Mouse (Mus musculus): Measurements from ENCODE around the gene Gm20388. TPM values are rescaled to one million over a fixed set of nuclear protein-coding genes. Genes with fewer than 3 reads are reported as not detected.
A peak's percentile ranks its signal among the peaks of the same experiment; 100 is the strongest.

The Gm20388 gene
- total RNA-seq, 2 experiments from 2014 or later: 2.4 to 2.6 TPM

DNA sequence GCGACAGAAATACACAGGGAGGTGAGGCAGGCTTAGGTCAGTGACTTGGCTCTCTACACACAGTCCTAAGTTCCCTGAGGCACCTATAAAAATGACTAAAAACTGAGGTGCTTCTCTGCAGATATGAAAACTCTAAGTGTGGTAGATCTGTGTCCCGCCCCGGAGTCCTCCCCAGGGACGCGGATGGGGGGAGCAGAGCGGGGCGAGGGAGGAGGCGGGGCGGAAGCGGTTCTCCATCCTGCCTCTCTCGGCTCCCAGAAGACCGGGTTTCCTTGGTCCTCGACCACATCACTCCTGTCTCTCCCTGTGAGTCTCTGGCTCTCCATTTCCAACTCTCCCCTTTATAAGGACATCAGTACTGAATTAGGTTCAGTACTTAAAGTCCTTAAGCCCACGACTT is 2433.1 kb downstream of the Gm20388 start:
- intact Hi-C loops (cut with DNase I): loop anchor here (2.0 kb wide), 1 partner anchor 17 kb away; the partner anchor contains the start of gene Trhr2
- no peak for TF ChIP-seq CTCF (IDR thresholded peaks at IDR 0.05)
- DNase-seq (ENCODE audit: extremely low spot score in 1 of 2, low spot score in 2 of 2): peak in 1 of 2 experiments; percentile 53
- Histone ChIP-seq H3K4me3 (peak overlapping the region; percentile 36), H3K27ac (peak overlapping the region; percentile 74)

DNA sequence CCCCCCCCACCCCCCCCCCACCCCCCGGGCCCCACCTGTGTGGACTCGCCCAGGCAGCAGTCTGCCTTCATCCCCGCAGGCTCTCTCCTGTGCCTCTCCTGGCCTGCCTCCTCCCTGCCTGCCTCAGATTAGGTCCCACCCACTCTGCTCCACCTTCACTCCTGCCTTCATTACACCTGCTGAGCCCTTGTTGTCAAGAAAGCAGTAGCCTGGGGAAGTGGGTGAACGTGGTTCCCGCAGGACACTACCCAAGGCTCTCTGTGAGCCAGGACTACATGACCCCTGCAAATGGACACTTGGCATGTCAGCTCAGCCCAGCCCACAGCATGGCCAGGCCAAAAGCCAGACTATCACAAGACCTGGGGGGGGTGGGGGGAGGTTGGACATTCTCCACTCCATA is 2433.6 kb downstream of the Gm20388 start:
- no peak for DNase-seq (ENCODE audit: extremely low spot score in 1 of 2, low spot score in 2 of 2)
- TF ChIP-seq CTCF (IDR thresholded peaks at IDR 0.05): no peak
- intact Hi-C loops (cut with DNase I): loop anchor here (2.0 kb wide), 1 partner anchor 17 kb away; the partner anchor contains the start of gene Trhr2
- Histone ChIP-seq H3K4me3 (no peak overlapping the region), H3K27ac (peak overlapping the region; percentile 61)

DNA sequence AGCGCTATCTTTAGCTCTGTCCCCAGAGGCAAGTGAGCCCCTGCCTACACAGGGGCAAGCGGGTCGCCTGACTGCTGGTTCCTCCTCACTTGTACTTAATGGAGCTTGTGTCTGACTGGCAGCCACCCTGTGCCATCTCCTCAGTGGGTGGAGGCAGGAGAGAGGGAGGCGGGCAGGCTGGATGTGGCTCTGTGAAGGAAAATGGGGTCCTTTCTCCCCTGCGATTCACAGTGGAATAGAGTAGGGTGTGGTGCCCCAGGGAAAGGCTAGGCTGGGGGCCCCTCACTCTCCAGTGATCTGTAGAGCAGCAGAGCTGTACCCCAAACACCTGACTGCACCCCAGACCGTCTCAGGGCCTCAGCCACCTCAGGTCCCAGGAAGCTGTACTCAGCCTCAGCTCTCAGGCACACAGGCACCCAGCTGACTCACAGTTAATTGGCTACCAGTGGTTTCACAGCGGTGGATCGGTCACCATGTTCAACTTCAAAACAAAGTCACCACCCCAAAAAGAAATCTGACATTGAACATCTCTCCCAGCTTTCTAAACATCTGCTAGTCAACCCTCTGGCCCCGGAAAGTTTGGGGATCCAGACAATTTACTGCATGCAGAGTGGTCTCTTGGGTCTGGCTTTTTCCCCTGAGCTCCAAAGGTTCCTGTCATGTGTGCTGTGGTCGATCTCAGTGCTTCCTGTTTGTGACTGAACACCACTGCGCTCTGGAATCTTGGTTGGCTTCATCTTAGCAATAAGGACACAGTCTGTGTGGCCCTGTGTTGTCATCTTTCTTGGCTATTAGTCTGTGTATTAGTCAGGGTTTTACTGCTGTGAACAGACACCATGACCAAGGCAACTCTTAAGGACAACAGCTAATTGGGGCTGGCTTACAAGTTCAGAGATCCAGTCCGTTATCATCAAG is 2434.8 kb downstream of the Gm20388 start:
- H3K4me3 ChIP-seq: no peak overlapping the region
- no peak for DNase-seq (ENCODE audit: extremely low spot score in 1 of 2, low spot score in 2 of 2)
- TF ChIP-seq CTCF (IDR thresholded peaks at IDR 0.05): no peak
- intact Hi-C loops (cut with DNase I): loop anchor here (2.0 kb wide), 1 partner anchor 15 kb away; the partner anchor contains the start of gene Trhr2
- peak overlapping the region; percentile 16; the same call in 1 of the 2 replicates for H3K27ac ChIP-seq

DNA sequence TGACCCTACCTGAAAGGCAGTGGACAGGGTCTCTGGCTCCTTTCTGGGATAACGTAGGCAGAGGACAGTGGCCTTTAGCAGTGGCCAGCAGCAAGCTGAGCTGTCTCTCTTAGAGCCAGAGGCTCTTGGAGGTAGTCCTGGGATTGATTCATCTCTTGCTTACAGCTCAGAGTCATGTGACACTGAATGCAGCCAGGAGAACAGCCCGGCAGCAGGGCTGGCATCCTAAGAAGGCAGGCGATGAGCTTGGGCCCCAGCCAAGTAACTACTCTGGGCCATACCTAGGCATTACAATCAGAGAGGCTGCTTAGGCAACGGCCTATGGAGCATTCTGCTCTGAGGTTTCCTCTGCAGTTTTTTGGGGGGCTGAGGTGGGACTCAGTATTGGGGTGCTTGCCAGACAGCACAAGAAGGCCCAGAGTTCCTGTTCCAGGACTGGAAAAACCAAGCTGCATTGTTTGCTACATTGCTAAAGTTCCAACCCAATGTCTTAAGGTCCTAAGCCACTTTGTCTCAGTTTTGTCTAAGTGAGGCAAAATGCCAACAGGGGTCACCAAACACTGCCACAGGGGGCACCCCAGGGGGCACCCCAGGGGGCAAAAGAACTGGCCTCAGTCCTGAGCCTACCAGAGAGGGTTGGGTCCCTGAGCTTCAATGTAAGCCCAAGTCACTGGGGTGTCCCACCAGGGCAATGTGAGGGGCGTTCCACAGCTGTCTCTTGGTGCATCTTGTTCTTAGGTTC is 2437.3 kb downstream of the Gm20388 start:
- Histone ChIP-seq H3K27ac (peak overlapping the region; percentile 77), H3K4me3 (no peak overlapping the region)
- intact Hi-C loops (cut with DNase I): no loop called here
- DNase-seq (ENCODE audit: extremely low spot score in 1 of 2, low spot score in 2 of 2): peak in 1 of 2 experiments; percentile 62
- TF ChIP-seq CTCF (IDR thresholded peaks at IDR 0.05): no peak

DNA sequence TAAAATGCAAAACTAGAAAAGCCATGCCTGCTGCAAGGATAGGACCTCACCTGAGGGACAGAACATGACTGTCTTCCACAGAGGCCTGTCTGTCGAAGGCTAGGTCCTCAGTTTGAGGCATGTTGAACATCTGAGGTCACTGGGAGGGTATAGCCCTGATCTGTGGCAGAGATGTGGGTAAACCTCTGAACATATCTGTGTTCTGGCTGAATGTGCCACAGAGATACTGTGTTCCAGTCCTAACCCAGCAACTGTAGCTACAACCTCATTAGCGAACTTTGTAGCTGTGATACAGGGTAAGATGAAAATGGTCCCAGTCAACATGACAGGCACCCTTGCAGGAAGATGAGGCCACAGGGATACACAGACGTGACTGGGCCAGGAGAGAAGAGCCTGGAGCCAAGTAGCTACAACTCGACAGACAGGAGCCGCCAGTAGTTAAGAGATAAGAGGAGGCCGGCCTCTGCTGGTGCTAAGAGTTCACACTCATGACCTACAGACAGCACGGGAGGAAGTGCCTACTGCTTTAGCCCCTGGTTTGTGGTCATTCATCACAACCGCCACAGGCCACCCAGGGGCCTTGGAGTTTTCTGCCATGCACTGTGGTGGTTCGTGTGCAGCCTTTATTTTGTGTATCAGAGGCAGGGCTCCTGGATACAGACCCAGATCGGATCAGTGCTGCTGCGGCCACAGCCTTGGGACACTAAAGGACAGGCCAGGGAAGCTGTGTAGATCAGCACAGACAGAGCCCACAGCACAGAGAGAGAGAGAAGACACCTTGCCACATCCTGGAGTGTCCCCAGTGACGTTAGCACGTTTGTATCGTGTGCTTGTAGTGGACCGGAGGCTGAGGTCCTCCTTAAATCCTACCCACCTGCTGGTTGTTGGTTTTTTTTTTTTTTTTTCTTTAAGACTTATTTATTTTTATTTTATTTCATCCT is 2439.0 kb downstream of the Gm20388 start:
- no peak for TF ChIP-seq CTCF (IDR thresholded peaks at IDR 0.05)
- no peak overlapping the region for H3K27ac ChIP-seq
- no peak for DNase-seq (ENCODE audit: extremely low spot score in 1 of 2, low spot score in 2 of 2)
- no peak overlapping the region for H3K4me3 ChIP-seq
- intact Hi-C loops (cut with DNase I): no loop called here

DNA sequence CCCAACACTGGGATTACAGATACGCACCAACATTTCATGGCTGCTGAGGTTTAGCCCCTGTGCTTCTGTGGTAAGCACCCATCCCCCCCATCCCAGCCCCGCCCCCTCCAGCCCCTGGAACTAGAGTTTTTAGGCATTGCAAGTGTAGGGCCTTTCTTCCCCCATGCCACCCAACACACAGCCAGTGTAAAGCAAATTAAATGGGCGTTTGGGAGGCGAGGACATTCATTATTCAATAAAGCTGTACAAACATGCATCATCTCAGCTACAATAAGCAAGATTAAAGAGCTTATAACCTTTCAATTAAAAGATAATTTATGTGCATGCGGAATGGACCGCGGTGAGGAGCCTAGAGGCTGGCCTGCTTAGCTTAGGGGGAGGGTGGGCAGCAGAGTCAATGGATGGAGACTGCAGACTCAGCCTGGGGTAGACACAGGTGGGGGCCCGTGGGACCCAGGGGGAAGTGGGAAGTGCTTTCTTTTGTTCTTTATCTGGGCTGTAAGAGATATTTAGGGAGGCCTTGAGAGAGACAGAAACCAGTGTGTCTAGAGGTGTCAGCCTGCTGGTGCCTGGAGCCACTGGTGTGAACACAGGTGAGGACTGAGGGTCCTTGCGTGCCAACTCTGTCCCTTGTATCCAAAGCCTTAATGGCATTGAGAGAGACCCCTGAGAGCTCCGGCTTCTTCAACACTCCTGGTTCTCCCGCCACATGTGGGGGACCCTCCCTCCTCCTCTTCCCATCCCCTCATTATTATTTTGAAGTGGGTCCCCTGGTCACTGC is 2439.9 kb downstream of the Gm20388 start:
- intact Hi-C loops (cut with DNase I): no loop called here
- TF ChIP-seq CTCF (IDR thresholded peaks at IDR 0.05): no peak
- Histone ChIP-seq H3K4me3 (no peak overlapping the region), H3K27ac (no peak overlapping the region)
- DNase-seq (ENCODE audit: extremely low spot score in 1 of 2, low spot score in 2 of 2): no peak

DNA sequence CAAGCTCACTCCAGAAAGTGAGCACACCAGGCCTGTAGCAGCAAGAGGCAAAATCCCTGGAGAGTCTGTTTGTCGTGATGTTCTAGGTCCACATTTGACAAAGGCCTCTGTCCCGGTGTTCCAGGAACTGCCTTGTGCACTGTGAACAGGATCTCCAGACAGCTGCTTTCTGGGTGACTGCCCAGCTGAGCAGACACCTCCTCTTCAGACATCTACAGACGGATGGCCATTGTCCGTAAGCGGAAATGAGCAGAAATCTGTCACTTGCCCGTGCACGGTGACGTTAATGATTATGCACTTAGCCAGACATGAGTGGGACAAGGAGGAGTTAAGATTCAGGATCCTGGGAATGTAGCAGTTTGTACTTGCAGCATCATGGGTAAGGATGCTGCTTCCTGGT is 2443.5 kb downstream of the Gm20388 start:
- H3K4me3 ChIP-seq: no peak overlapping the region
- DNase-seq (ENCODE audit: extremely low spot score in 1 of 2, low spot score in 2 of 2): no peak
- H3K27ac ChIP-seq: peak overlapping the region; percentile 32; the same call in 1 of the 2 replicates
- intact Hi-C loops (cut with DNase I): no loop called here
- no peak for TF ChIP-seq CTCF (IDR thresholded peaks at IDR 0.05)

DNA sequence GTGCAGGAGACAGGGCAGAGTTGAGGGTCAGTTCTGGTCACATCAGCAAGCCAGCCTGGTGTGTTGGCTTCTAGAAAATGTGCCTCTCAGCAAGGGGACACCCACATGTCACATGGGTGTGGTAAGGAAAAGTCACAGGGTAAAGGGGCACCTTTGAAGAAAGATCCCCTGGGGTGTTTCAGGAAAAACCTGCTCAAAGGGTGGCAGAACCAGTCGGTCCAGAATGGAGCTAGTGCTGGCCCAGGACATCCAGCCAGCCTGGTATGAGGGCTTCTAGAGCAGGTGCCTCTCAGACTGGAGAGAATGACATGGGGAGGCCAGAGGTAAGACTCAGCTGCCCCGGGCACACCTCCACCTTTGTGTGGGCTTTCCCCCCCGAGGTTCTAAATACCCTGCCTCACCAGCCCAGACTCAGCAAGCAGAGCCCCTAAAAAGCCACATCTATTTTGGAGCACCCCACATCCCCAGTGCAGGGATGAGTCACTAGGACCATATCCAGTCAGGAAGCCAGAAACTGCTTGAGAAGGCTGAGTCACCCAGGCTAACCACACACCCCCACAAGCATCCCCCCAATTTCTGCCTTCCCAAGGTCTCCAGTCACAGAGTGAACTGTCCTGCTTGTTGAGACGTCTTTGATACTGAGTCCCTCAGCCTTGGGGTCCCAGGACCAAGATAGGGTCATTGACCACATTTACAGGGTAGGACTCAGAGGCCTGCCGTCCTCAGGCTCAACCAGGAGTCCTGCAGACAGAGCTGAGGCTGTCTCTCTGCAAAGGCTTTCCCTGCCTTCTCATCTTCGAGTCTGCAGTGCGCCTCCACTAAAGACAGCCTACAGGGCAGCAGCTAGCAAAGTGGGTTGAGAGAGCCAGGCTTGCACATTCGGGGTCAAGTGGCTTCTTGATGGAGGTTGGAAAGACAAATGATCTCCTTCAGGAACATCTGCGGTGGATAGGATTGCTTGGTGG is 2445.3 kb downstream of the Gm20388 start:
- Histone ChIP-seq H3K4me3 (no peak overlapping the region), H3K27ac (peak overlapping the region; percentile 93)
- intact Hi-C loops (cut with DNase I): no loop called here
- TF ChIP-seq CTCF (IDR thresholded peaks at IDR 0.05): no peak
- DNase-seq (ENCODE audit: extremely low spot score in 1 of 2, low spot score in 2 of 2): peak; percentile 60 to 63

DNA sequence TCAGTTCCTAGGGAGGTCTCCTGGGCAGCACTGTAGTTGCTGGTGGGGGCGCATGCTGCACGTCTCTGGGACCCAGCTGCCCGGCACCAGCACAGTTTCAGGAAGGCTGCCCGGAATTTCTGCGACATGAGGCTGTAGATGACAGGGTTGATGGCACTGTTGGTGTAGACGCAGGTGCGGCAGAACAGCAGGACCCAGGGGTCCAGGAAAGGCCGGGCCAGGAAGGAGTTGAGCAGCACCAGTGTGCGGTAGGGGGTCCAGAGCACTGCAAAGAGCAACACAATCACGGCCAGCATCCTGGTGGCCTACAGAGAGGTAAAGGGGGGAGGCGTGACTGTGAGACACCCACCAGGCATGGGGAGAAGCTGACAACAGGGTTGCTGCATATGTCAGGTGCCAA is 2446.6 kb downstream of the Gm20388 start:
- intact Hi-C loops (cut with DNase I): no loop called here
- peak overlapping the region; percentile 93 for H3K27ac ChIP-seq
- no peak for DNase-seq (ENCODE audit: extremely low spot score in 1 of 2, low spot score in 2 of 2)
- TF ChIP-seq CTCF (IDR thresholded peaks at IDR 0.05): no peak
- H3K4me3 ChIP-seq: no peak overlapping the region
